Comparison of ENCODE assay signal across 8 mouse cellular contexts in the genomic region with DNA sequence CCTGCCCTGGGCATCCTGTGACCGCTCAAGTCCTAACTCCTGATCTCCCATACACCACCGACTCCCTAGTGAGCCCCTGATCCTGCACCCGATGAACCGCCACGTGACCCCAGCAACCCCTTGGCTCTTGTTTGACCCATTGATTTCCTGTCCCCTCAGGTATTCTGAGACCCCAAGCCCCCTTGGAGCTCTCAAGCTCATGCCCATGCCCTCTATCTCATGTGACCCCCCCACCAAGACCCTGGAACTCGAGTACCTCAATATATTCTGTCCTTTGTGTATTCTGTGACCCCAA. TPM values are rescaled to one million over a fixed set of nuclear protein-coding genes. Genes with fewer than 3 reads are reported as not detected.
A peak's percentile ranks its signal among the peaks of the same experiment; 100 is the strongest.
DNase-seq lines count a peak whose midpoint lies in the region; ATAC-seq and TF ChIP-seq lines count a peak whose summit lies in the region.

No protein-coding gene starts in this region.

- peak overlapping the region; percentile 99; the same call in 1 of the 2 replicates for H3K27ac ChIP-seq in heart, embryonic 11.5 days (ENCODE audit: low read depth, low read length)
- H3K27ac ChIP-seq in embryonic fibroblast, embryonic 13.5 days (ENCODE audit: insufficient read depth, low read length) = no peak overlapping the region
- peak overlapping the region; percentile 99 for H3K27ac ChIP-seq in liver, embryonic 11.5 days (ENCODE audit: low read depth, low read length)
- peak overlapping the region; percentile 97; the same call in 1 of the 2 replicates for H3K27ac ChIP-seq in stomach, postnatal 0 days (replicated peaks)

- TF ChIP-seq POLR2A in embryonic fibroblast, embryonic 13.5 days (IDR thresholded peaks at IDR 0.05; ENCODE audit: low read depth, low read length) = no peak

- peak overlapping the region; percentile 100 for H3K4me2 ChIP-seq in heart, embryonic 11.5 days
- H3K4me2 ChIP-seq in liver, embryonic 11.5 days = peak overlapping the region; percentile 100
- H3K4me2 ChIP-seq in stomach, postnatal 0 days (replicated peaks; ENCODE audit: low read depth) = peak overlapping the region; percentile 87

- no peak for TF ChIP-seq EP300 in stomach, postnatal 0 days (optimal IDR thresholded peaks at IDR 0.05)

- ATAC-seq in heart, embryonic 11.5 days (replicated peaks; ENCODE audit: insufficient number of reproducible peaks, low FRiP score, low TSS enrichment) = no peak
- ATAC-seq in liver, embryonic 11.5 days (replicated peaks; ENCODE audit: low FRiP score) = no peak
- ATAC-seq in stomach, postnatal 0 days (ENCODE audit: low FRiP score, low TSS enrichment) = no peak

- peaks cover 24% of the 10 kb centered on the region for H3K4me1 ChIP-seq in heart, embryonic 11.5 days (ENCODE audit: control insufficient read depth, insufficient read depth, low read length)
- peaks cover 5% of the 10 kb centered on the region for H3K4me1 ChIP-seq in embryonic fibroblast, embryonic 13.5 days (ENCODE audit: control insufficient read depth, insufficient read depth, low read length)
- H3K4me1 ChIP-seq in liver, embryonic 11.5 days (replicated peaks; ENCODE audit: control insufficient read depth, insufficient read depth, low read length) = peaks cover 36% of the 10 kb centered on the region
- H3K4me1 ChIP-seq in stomach, postnatal 0 days (replicated peaks; ENCODE audit: control insufficient read depth, insufficient read depth) = peaks cover 3% of the 10 kb centered on the region

- peaks cover 44% of the 10 kb centered on the region for H3K79me2 ChIP-seq in C2C12 (ENCODE audit: control insufficient read depth, insufficient read depth)

- H3K9me3 ChIP-seq in heart, embryonic 11.5 days (replicated peaks; ENCODE audit: control insufficient read depth, low read length) = no peaks in the 10 kb centered on the region
- no peaks in the 10 kb centered on the region for H3K9me3 ChIP-seq in liver, embryonic 11.5 days (ENCODE audit: control insufficient read depth, low read length)
- H3K9me3 ChIP-seq in stomach, postnatal 0 days (ENCODE audit: control insufficient read depth, low read length) = no peaks in the 10 kb centered on the region

- WGBS in heart, embryonic 11.5 days (ENCODE audit: insufficient replicate concordance) = 29% methylated on average over 6 of the region's 6 CpGs
- WGBS in liver, embryonic 11.5 days = 18% methylated on average over 6 of the region's 6 CpGs
- 25% methylated on average over 6 of the region's 6 CpGs for WGBS in stomach, postnatal 0 days

- no peaks in the 10 kb centered on the region for H3K27me3 ChIP-seq in heart, embryonic 11.5 days (ENCODE audit: control insufficient read depth, insufficient read depth, low read length)
- no peaks in the 10 kb centered on the region for H3K27me3 ChIP-seq in C2C12 (ENCODE audit: control insufficient read depth, insufficient read depth, insufficient read length)
- H3K27me3 ChIP-seq in liver, embryonic 11.5 days (replicated peaks; ENCODE audit: control insufficient read depth, insufficient read depth, low read length) = no peaks in the 10 kb centered on the region
- H3K27me3 ChIP-seq in stomach, postnatal 0 days (ENCODE audit: control insufficient read depth, insufficient read depth, low read length) = no peaks in the 10 kb centered on the region

- H3K9ac ChIP-seq in heart, embryonic 11.5 days (ENCODE audit: low read depth, low read length) = peak overlapping the region; percentile 94
- H3K9ac ChIP-seq in liver, embryonic 11.5 days (ENCODE audit: low read depth, low read length) = peak overlapping the region; percentile 98
- peak overlapping the region; percentile 92 for H3K9ac ChIP-seq in stomach, postnatal 0 days (ENCODE audit: low read length)

- DNase-seq in heart, postnatal 4 days = no peak
- DNase-seq in liver, embryonic 11.5 days (ENCODE audit: low spot score) = no peak
- DNase-seq in stomach, postnatal 0 days (ENCODE audit: low spot score) = no peak
- no peak for DNase-seq in embryo, embryonic 10 days (ENCODE audit: low spot score)
- DNase-seq in gastrocnemius, postnatal 25 days = no peak

- no peaks in the 10 kb centered on the region; the same call in 1 of the 2 replicates for H3K36me3 ChIP-seq in heart, embryonic 11.5 days (ENCODE audit: control insufficient read depth, insufficient read depth, low read length)
- peaks cover 7% of the 10 kb centered on the region for H3K36me3 ChIP-seq in C2C12 (ENCODE audit: control insufficient read depth, insufficient read depth)
- peaks cover 7% of the 10 kb centered on the region for H3K36me3 ChIP-seq in liver, embryonic 11.5 days (ENCODE audit: control insufficient read depth, insufficient read depth, low read length)
- no peaks in the 10 kb centered on the region for H3K36me3 ChIP-seq in stomach, postnatal 0 days (ENCODE audit: control insufficient read depth, insufficient read depth, low read length)

- H3K4me3 ChIP-seq in heart, embryonic 11.5 days (ENCODE audit: low read depth, low read length) = peak overlapping the region; percentile 78
- H3K4me3 ChIP-seq in C2C12 (ENCODE audit: insufficient read depth, poor library complexity, severe bottlenecking) = peak overlapping the region; percentile 61
- H3K4me3 ChIP-seq in embryonic fibroblast, embryonic 13.5 days (ENCODE audit: insufficient read depth, low read length) = peak overlapping the region; percentile 77
- H3K4me3 ChIP-seq in liver, embryonic 11.5 days (ENCODE audit: low read depth, low read length) = peak overlapping the region; percentile 92
- H3K4me3 ChIP-seq in stomach, postnatal 0 days (ENCODE audit: low read depth, low read length) = peak overlapping the region; percentile 75

- TF ChIP-seq CTCF in C2C12 (IDR thresholded peaks at IDR 0.05; ENCODE audit: control insufficient read depth, insufficient read depth, insufficient read length) = no peak
- no peak for TF ChIP-seq CTCF in embryonic fibroblast, embryonic 13.5 days (IDR thresholded peaks at IDR 0.05; ENCODE audit: borderline replicate concordance, insufficient read depth, low read length)
- no peak for TF ChIP-seq CTCF in stomach, postnatal 0 days (IDR thresholded peaks at IDR 0.05; ENCODE audit: low read depth)

- H3K79me3 ChIP-seq in C2C12 (ENCODE audit: low read depth) = peaks cover 21% of the 10 kb centered on the region

- H3ac ChIP-seq in C2C12 (ENCODE audit: control insufficient read depth, insufficient read length, low read depth) = peak overlapping the region; percentile 100

TF ChIP-seq in C2C12, 6 proteins besides CTCF, POLR2A, EP300 and RAD21:
- TF ChIP-seq MAX (IDR thresholded peaks at IDR 0.05) (no peak), USF1 (IDR thresholded peaks at IDR 0.05; ENCODE audit: low read depth) (peak; percentile 56), CEBPB (IDR thresholded peaks at IDR 0.05; ENCODE audit: low read depth) (no peak)
TF ChIP-seq in C2C12: peak in this region for 1.

RNA-seq across cellular contexts. Expression of a gene that starts 1.1 kb away (rescaled TPM):
- polyA plus RNA-seq in heart, embryonic 11.5 days (2014; fragmentation: Nextera tagmentation; extraction: Ambion mirVana) = 72.5 and 78.9 TPM in 2 replicates
- total RNA-seq in heart, postnatal 4 days (2021) = 10 to 100 TPM; 73.8 to 78.5 TPM
- 193 TPM for polyA plus RNA-seq in C2C12 (2012; fragmentation: generic; extraction: Trizol)
- polyA plus RNA-seq in embryonic fibroblast, embryonic 13.5 days (2011; ENCODE audit: insufficient read length, low read depth, missing spikeins) = 44.7 and 50.7 TPM in 2 replicates
- 144 and 173 TPM in 2 replicates for polyA plus RNA-seq in liver, embryonic 11.5 days (2014; fragmentation: Nextera tagmentation; extraction: Ambion mirVana)
- polyA plus RNA-seq in stomach, postnatal 0 days (2015; fragmentation: Nextera tagmentation; extraction: Ambion mirVana) = 66.7 and 83.8 TPM in 2 replicates
- 10 to 100 TPM; 15.4 to 20.0 TPM for total RNA-seq in gastrocnemius, postnatal 25 days (2021)

RNA-seq across cellular contexts. Expression of a gene that starts 8.4 kb away (rescaled TPM):
- polyA plus RNA-seq in heart, embryonic 11.5 days (2014; fragmentation: Nextera tagmentation; extraction: Ambion mirVana) = 0.19 and 0.59 TPM in 2 replicates
- total RNA-seq in heart, postnatal 4 days (2021) = 1 to 10 TPM; 1.1 to 1.5 TPM
- not detected for polyA plus RNA-seq in C2C12 (2012; fragmentation: generic; extraction: Trizol)
- polyA plus RNA-seq in embryonic fibroblast, embryonic 13.5 days (2011; ENCODE audit: insufficient read length, low read depth, missing spikeins) = 0.46 TPM in 1 of 2 replicates, not detected in the other
- polyA plus RNA-seq in liver, embryonic 11.5 days (2014; fragmentation: Nextera tagmentation; extraction: Ambion mirVana) = 4.5 and 5.3 TPM in 2 replicates
- polyA plus RNA-seq in stomach, postnatal 0 days (2015; fragmentation: Nextera tagmentation; extraction: Ambion mirVana) = 2.3 and 2.7 TPM in 2 replicates
- total RNA-seq in gastrocnemius, postnatal 25 days (2021) = under 1 TPM; 0.54 to 0.56 TPM

RNA-seq across cellular contexts. Expression of a gene that starts 13.4 kb away (rescaled TPM):
- 86.0 and 95.3 TPM in 2 replicates for polyA plus RNA-seq in heart, embryonic 11.5 days (2014; fragmentation: Nextera tagmentation; extraction: Ambion mirVana)
- 10 to 100 TPM; 38.9 to 41.6 TPM for total RNA-seq in heart, postnatal 4 days (2021)
- 78.6 TPM for polyA plus RNA-seq in C2C12 (2012; fragmentation: generic; extraction: Trizol)
- 17.9 and 18.6 TPM in 2 replicates for polyA plus RNA-seq in embryonic fibroblast, embryonic 13.5 days (2011; ENCODE audit: insufficient read length, low read depth, missing spikeins)
- 177 and 188 TPM in 2 replicates for polyA plus RNA-seq in liver, embryonic 11.5 days (2014; fragmentation: Nextera tagmentation; extraction: Ambion mirVana)
- polyA plus RNA-seq in stomach, postnatal 0 days (2015; fragmentation: Nextera tagmentation; extraction: Ambion mirVana) = 37.4 and 39.3 TPM in 2 replicates
- total RNA-seq in gastrocnemius, postnatal 25 days (2021) = 10 to 100 TPM in 1 of 2 experiments, 1 to 10 TPM in 1; 4.7 to 10.3 TPM

RNA-seq across cellular contexts. Expression of a gene that starts 24.7 kb away (rescaled TPM):
- polyA plus RNA-seq in heart, embryonic 11.5 days (2014; fragmentation: Nextera tagmentation; extraction: Ambion mirVana) = 0.26 and 0.37 TPM in 2 replicates
- 1 to 10 TPM; 2.7 to 3.5 TPM for total RNA-seq in heart, postnatal 4 days (2021)
- 20.9 TPM for polyA plus RNA-seq in C2C12 (2012; fragmentation: generic; extraction: Trizol)
- 3.1 and 4.2 TPM in 2 replicates for polyA plus RNA-seq in embryonic fibroblast, embryonic 13.5 days (2011; ENCODE audit: insufficient read length, low read depth, missing spikeins)
- 4.2 and 4.9 TPM in 2 replicates for polyA plus RNA-seq in liver, embryonic 11.5 days (2014; fragmentation: Nextera tagmentation; extraction: Ambion mirVana)
- polyA plus RNA-seq in stomach, postnatal 0 days (2015; fragmentation: Nextera tagmentation; extraction: Ambion mirVana) = 0.30 and 0.33 TPM in 2 replicates
- total RNA-seq in gastrocnemius, postnatal 25 days (2021) = under 1 TPM in 1 of 2 experiments, not detected in 1; 0.33 TPM

RNA-seq across cellular contexts. Expression of a gene that starts 52.6 kb away (rescaled TPM):
- polyA plus RNA-seq in heart, embryonic 11.5 days (2014; fragmentation: Nextera tagmentation; extraction: Ambion mirVana) = 38.9 and 41.6 TPM in 2 replicates
- total RNA-seq in heart, postnatal 4 days (2021) = 10 to 100 TPM; 32.2 to 38.4 TPM
- polyA plus RNA-seq in C2C12 (2012; fragmentation: generic; extraction: Trizol) = 34.9 TPM
- polyA plus RNA-seq in embryonic fibroblast, embryonic 13.5 days (2011; ENCODE audit: insufficient read length, low read depth, missing spikeins) = 53.7 and 54.3 TPM in 2 replicates
- 33.7 and 34.6 TPM in 2 replicates for polyA plus RNA-seq in liver, embryonic 11.5 days (2014; fragmentation: Nextera tagmentation; extraction: Ambion mirVana)
- 23.3 and 25.2 TPM in 2 replicates for polyA plus RNA-seq in stomach, postnatal 0 days (2015; fragmentation: Nextera tagmentation; extraction: Ambion mirVana)
- 10 to 100 TPM; 18.6 to 22.6 TPM for total RNA-seq in gastrocnemius, postnatal 25 days (2021)
